Mouse (Mus musculus): ENCODE data around the gene Runx3. TPM values are rescaled to one million over a fixed set of nuclear protein-coding genes. Genes with fewer than 3 reads are reported as not detected.

The Runx3 gene
- polyA plus RNA-seq, 1 experiment, result 8.8 TPM

DNA sequence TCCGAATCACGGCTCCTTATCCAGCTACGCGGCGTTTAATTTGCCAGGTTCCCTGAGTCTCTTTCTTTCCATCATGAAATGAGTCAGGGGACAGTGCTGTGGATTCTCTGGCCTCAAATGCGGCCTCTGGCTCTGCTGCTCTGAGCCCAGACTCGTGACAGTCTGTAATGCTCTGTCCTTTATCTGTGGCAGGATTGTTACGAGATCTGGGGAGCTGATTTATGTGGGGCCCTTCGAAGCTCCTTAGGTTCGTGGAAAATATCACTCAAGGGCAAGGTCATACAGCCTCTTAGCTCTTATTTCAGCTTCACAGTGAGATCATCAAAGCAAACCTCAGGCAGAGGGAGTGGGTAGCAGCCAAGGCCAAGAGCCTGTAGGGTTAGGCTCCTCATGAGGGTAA is 6.2 kb upstream of the Runx3 start:
- Histone ChIP-seq H3K27me3 (ENCODE audit: control insufficient read depth, insufficient read depth, low read length) (no peaks in the 10 kb centered on the region), H3K4me3 (ENCODE audit: control insufficient read depth, low read depth, low read length) (no peak overlapping the region), H3K36me3 (ENCODE audit: control insufficient read depth, insufficient read depth, low read length) (no peaks in the 10 kb centered on the region), H3K27ac (ENCODE audit: control insufficient read depth, insufficient read depth, low read depth, low read length) (no peak overlapping the region), H3K4me1 (ENCODE audit: control insufficient read depth, insufficient read depth, low read length) (no peaks in the 10 kb centered on the region)
- TF ChIP-seq CTCF (IDR thresholded peaks at IDR 0.05; ENCODE audit: control insufficient read depth, insufficient read depth, insufficient replicate concordance, low read depth, low read length) (no peak), POLR2A (IDR thresholded peaks at IDR 0.05; ENCODE audit: control insufficient read depth, low read depth, low read length) (no peak)

DNA sequence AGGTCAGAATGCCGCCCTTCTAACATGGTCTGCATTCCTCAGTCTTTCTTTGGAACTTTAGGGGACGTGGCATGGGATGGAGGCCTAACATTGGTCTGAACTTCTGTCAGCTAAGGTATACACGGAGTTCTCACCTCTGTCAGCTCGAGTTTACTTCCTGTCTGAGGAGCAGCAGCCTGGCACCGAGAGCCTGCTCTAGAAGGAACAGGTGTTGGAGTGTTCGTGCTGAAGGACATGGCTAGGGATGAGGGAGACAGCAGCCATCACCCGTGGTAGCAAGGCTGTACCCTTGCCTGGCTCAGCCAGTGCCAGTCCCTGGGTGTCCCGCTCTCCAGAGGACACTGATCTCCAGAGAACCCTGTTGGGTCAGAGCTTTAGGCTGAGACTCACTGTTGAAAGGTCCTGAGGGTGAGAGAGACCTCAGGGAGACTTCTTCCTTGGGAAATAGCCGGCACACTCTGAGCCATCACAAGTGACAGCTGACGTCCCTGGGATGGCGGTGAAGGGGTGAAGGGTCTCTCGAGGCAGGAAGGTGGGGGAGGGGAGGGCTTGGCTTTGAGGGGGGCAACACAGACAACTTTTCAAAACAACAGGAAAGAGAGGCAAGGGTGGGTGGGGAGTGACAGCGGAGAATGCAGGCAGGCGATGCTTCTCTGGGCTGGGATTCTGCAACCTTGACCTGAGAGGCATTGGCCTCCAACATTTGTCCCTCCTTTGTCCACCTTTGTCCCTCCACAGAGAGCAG is 4.9 kb upstream of the Runx3 start:
- no peak for TF ChIP-seq POLR2A (IDR thresholded peaks at IDR 0.05; ENCODE audit: control insufficient read depth, low read depth, low read length)
- no peak for TF ChIP-seq CTCF (IDR thresholded peaks at IDR 0.05; ENCODE audit: control insufficient read depth, insufficient read depth, insufficient replicate concordance, low read depth, low read length)
- H3K4me3 ChIP-seq (ENCODE audit: control insufficient read depth, low read depth, low read length), result no peak overlapping the region
- H3K4me1 ChIP-seq (ENCODE audit: control insufficient read depth, insufficient read depth, low read length), result no peaks in the 10 kb centered on the region
- H3K27me3 ChIP-seq (ENCODE audit: control insufficient read depth, insufficient read depth, low read length), result no peaks in the 10 kb centered on the region
- H3K36me3 ChIP-seq (ENCODE audit: control insufficient read depth, insufficient read depth, low read length), result no peaks in the 10 kb centered on the region
- H3K27ac ChIP-seq (ENCODE audit: control insufficient read depth, insufficient read depth, low read depth, low read length), result no peak overlapping the region

- H3K4me3 ChIP-seq (ENCODE audit: control insufficient read depth, low read depth, low read length), result no peak overlapping the region
- TF ChIP-seq CTCF (IDR thresholded peaks at IDR 0.05; ENCODE audit: control insufficient read depth, insufficient read depth, insufficient replicate concordance, low read depth, low read length) (no peak), POLR2A (IDR thresholded peaks at IDR 0.05; ENCODE audit: control insufficient read depth, low read depth, low read length) (no peak)
- no peaks in the 10 kb centered on the region for H3K36me3 ChIP-seq (ENCODE audit: control insufficient read depth, insufficient read depth, low read length)
- H3K4me1 ChIP-seq (ENCODE audit: control insufficient read depth, insufficient read depth, low read length), result no peaks in the 10 kb centered on the region; the same call in 1 of the 2 replicates
- H3K27ac ChIP-seq (ENCODE audit: control insufficient read depth, insufficient read depth, low read depth, low read length), result no peak overlapping the region
- H3K27me3 ChIP-seq (ENCODE audit: control insufficient read depth, insufficient read depth, low read length), result no peaks in the 10 kb centered on the region
These were observed 4.1 kb upstream of the Runx3 start for GRCm38 (mm10) chr4:135116391-135116790.

- Histone ChIP-seq H3K4me1 (ENCODE audit: control insufficient read depth, insufficient read depth, low read length) (no peaks in the 10 kb centered on the region; the same call in 1 of the 2 replicates), H3K36me3 (ENCODE audit: control insufficient read depth, insufficient read depth, low read length) (no peaks in the 10 kb centered on the region), H3K27ac (ENCODE audit: control insufficient read depth, insufficient read depth, low read depth, low read length) (no peak overlapping the region), H3K4me3 (ENCODE audit: control insufficient read depth, low read depth, low read length) (no peak overlapping the region), H3K27me3 (ENCODE audit: control insufficient read depth, insufficient read depth, low read length) (no peaks in the 10 kb centered on the region)
- TF ChIP-seq POLR2A (IDR thresholded peaks at IDR 0.05; ENCODE audit: control insufficient read depth, low read depth, low read length) (no peak), CTCF (IDR thresholded peaks at IDR 0.05; ENCODE audit: control insufficient read depth, insufficient read depth, insufficient replicate concordance, low read depth, low read length) (no peak)
These were observed 2.6 kb upstream of the Runx3 start for GRCm38 (mm10) chr4:135117846-135118245.

DNA sequence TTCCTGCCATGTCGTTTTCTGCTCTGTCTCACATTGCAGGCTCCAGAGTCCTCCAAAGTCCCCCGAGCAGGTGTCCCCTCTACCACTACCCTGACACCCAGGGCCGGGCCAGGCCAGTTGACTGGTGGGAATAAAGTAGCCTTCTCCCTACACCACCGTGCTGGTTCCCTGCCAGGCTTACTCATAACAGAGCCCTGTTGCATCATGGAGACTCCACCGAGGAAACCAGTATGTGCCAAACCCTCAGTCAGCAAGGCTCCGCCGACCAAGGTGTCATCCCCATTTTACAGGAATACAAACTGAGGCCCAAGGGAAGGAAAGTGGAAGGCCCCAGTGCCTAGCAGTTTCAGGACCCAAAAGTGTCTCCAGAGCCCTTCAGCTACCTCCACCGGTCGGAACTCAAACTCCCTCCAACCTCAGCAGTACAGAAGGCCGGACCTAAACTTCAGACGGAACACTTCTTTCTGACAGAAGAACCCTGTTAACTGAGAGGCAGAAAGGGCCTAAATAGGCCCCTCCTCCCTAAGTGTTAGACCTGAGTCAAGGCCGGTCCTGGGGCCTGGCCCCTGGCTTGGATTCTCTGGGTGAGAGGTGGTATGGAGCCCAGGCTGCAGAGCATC is 1.5 kb upstream of the Runx3 start:
- Histone ChIP-seq H3K27me3 (ENCODE audit: control insufficient read depth, insufficient read depth, low read length) (no peaks in the 10 kb centered on the region), H3K27ac (ENCODE audit: control insufficient read depth, insufficient read depth, low read depth, low read length) (no peak overlapping the region), H3K4me3 (ENCODE audit: control insufficient read depth, low read depth, low read length) (no peak overlapping the region), H3K4me1 (ENCODE audit: control insufficient read depth, insufficient read depth, low read length) (no peaks in the 10 kb centered on the region; the same call in 1 of the 2 replicates), H3K36me3 (ENCODE audit: control insufficient read depth, insufficient read depth, low read length) (no peaks in the 10 kb centered on the region)
- TF ChIP-seq CTCF (IDR thresholded peaks at IDR 0.05; ENCODE audit: control insufficient read depth, insufficient read depth, insufficient replicate concordance, low read depth, low read length) (no peak), POLR2A (IDR thresholded peaks at IDR 0.05; ENCODE audit: control insufficient read depth, low read depth, low read length) (no peak)

- H3K27ac ChIP-seq (ENCODE audit: control insufficient read depth, insufficient read depth, low read depth, low read length), result no peak overlapping the region
- TF ChIP-seq CTCF (IDR thresholded peaks at IDR 0.05; ENCODE audit: control insufficient read depth, insufficient read depth, insufficient replicate concordance, low read depth, low read length) (no peak), POLR2A (IDR thresholded peaks at IDR 0.05; ENCODE audit: control insufficient read depth, low read depth, low read length) (no peak)
- peaks cover 2% of the 10 kb centered on the region for H3K4me1 ChIP-seq (ENCODE audit: control insufficient read depth, insufficient read depth, low read length)
- H3K27me3 ChIP-seq (ENCODE audit: control insufficient read depth, insufficient read depth, low read length), result no peaks in the 10 kb centered on the region
- no peak overlapping the region for H3K4me3 ChIP-seq (ENCODE audit: control insufficient read depth, low read depth, low read length)
- H3K36me3 ChIP-seq (ENCODE audit: control insufficient read depth, insufficient read depth, low read length), result no peaks in the 10 kb centered on the region
These were observed 3.3 kb downstream of the Runx3 start for GRCm38 (mm10) chr4:135123721-135124120.

GRCm38 (mm10) chr4:135124732-135125131 is 4.3 kb downstream of the Runx3 start:
- TF ChIP-seq POLR2A (IDR thresholded peaks at IDR 0.05; ENCODE audit: control insufficient read depth, low read depth, low read length) (no peak), CTCF (IDR thresholded peaks at IDR 0.05; ENCODE audit: control insufficient read depth, insufficient read depth, insufficient replicate concordance, low read depth, low read length) (no peak)
- H3K4me3 ChIP-seq (ENCODE audit: control insufficient read depth, low read depth, low read length), result no peak overlapping the region
- no peaks in the 10 kb centered on the region for H3K27me3 ChIP-seq (ENCODE audit: control insufficient read depth, insufficient read depth, low read length)
- H3K4me1 ChIP-seq (ENCODE audit: control insufficient read depth, insufficient read depth, low read length), result peaks cover 9% of the 10 kb centered on the region
- H3K27ac ChIP-seq (ENCODE audit: control insufficient read depth, insufficient read depth, low read depth, low read length), result no peak overlapping the region
- H3K36me3 ChIP-seq (ENCODE audit: control insufficient read depth, insufficient read depth, low read length), result no peaks in the 10 kb centered on the region

Data from testis, adult 2 months (tissue).